Mouse (Mus musculus): Measurements from ENCODE around the gene Poll.

GRCm38 (mm10) chr19:45596019-45596418 lies 35.7 kb upstream of the Poll start:
- no peak for TF ChIP-seq CTCF (conservative IDR thresholded peaks at IDR 0.05 in 1 of 2, IDR thresholded peaks at IDR 0.05 in 1 of 2; ENCODE audit: low read depth in 2 of 2, low read length in 2 of 2)
- no peak for TF ChIP-seq SMC3 (IDR thresholded peaks at IDR 0.05; ENCODE audit: low read depth, low read length)
- no peak for TF ChIP-seq POLR2A (IDR thresholded peaks at IDR 0.05; ENCODE audit: low read depth, low read length)
- TF ChIP-seq EP300 (IDR thresholded peaks at IDR 0.05; ENCODE audit: low read length), result no peak
- TF ChIP-seq CHD2 (IDR thresholded peaks at IDR 0.05; ENCODE audit: low read length), result no peak
- TF ChIP-seq POLR2AphosphoS2 (IDR thresholded peaks at IDR 0.05; ENCODE audit: low read depth, low read length), result no peak
- no peak for TF ChIP-seq ZMIZ1 (IDR thresholded peaks at IDR 0.05; ENCODE audit: low read depth, low read length)
- no peak for TF ChIP-seq MAFK (IDR thresholded peaks at IDR 0.05; ENCODE audit: insufficient replicate concordance, low read length)
- no peak for TF ChIP-seq RCOR1 (conservative IDR thresholded peaks at IDR 0.05; ENCODE audit: low read depth, low read length)
- no peak for TF ChIP-seq KAT2A (IDR thresholded peaks at IDR 0.05; ENCODE audit: insufficient replicate concordance, low read length)
- TF ChIP-seq TCF12 (IDR thresholded peaks at IDR 0.05; ENCODE audit: low read depth, low read length), result no peak
